Mouse (Mus musculus) heart, adult 2 months (tissue): ENCODE measurements around the gene Cox10. TPM values are rescaled to one million over a fixed set of nuclear protein-coding genes. Genes with fewer than 3 reads are reported as not detected.
A peak's percentile ranks its signal among the peaks of the same experiment; 100 is the strongest.

ENCODE experiments used
- DNase-seq, 2 experiments: peaks; one replicate each; pipeline ENCODE4 v3.0.0; 2021
- H3K27ac ChIP-seq: fragments of 200-600 bp; 2 replicates; pipeline ENCODE4 v1.8.1; 2022
- H3K27me3 ChIP-seq: fragments of 200-500 bp; 2 replicates; pipeline ENCODE4 v1.6.1; 2012; ENCODE audit warnings: mild to moderate bottlenecking, low read length, inconsistent platforms, mixed read lengths; ENCODE audit not compliant: control insufficient read depth, insufficient read depth
- H3K36me3 ChIP-seq: fragments of 200-500 bp; 2 replicates; pipeline ENCODE4 v1.6.1; 2012; ENCODE audit warnings: low read length, inconsistent platforms; ENCODE audit not compliant: control insufficient read depth, insufficient read depth
- H3K4me1 ChIP-seq: fragments of 200-500 bp; 2 replicates; pipeline ENCODE4 v1.6.1; 2011; ENCODE audit warnings: low read length; ENCODE audit not compliant: control insufficient read depth, insufficient read depth
- H3K4me3 ChIP-seq: fragments of 200-600 bp; 2 replicates; pipeline ENCODE4 v1.8.1; 2022
- H3K79me2 ChIP-seq: fragments of 200-500 bp; replicated peaks from 2 replicates; pipeline ENCODE4 v1.6.1; 2012; ENCODE audit warnings: mild to moderate bottlenecking, inconsistent platforms, low read length, moderate library complexity, mixed read lengths; ENCODE audit not compliant: control insufficient read depth, insufficient read depth
- H3K9ac ChIP-seq: fragments of 200-500 bp; 2 replicates; pipeline ENCODE4 v1.6.1; 2012; ENCODE audit warnings: low read depth, mild to moderate bottlenecking, control low read depth, inconsistent platforms, low read length, mixed read lengths
- CTCF ChIP-seq: fragments of 200-600 bp; IDR thresholded peaks from 2 replicates; pipeline ENCODE4 v1.8.1; 2022; ENCODE audit warnings: antibody characterized with exemption, mild to moderate bottlenecking, moderate library complexity
- EP300 ChIP-seq: fragments of 200-500 bp; IDR thresholded peaks from 2 replicates; pipeline ENCODE4 v1.6.1; 2011; ENCODE audit warnings: low read depth, low read length, control low read depth; ENCODE audit not compliant: insufficient read depth
- POLR2A ChIP-seq: fragments of 200-500 bp; IDR thresholded peaks from 2 replicates; pipeline ENCODE4 v1.6.1; 2011; ENCODE audit warnings: mild to moderate bottlenecking, low read depth, low read length, control low read depth; ENCODE audit not compliant: insufficient read depth
- WGBS: fragments of 180-500 bp; shearing (Covaris S2); methylation state at CpG from one replicate; pipeline ENCODE4 v1.1.7; 2018; 5-methylcytosine and 5-hydroxymethylcytosine counted together
- intact Hi-C: fragments of 180-260 bp; cut with DNase I; formaldehyde crosslinking; loops from one replicate; pipeline ENCODE4 v1.15.1; 2025
- polyA plus RNA-seq: library from polyadenylated mRNA; depleted of rRNA; stranded (reverse); fragments of >200 nt; gene quantifications from 2 replicates; pipeline ENCODE4 v1.2.3, GENCODE M21; 2012
- total RNA-seq, 2 experiments: library from RNA; stranded (reverse); gene quantifications; 2 replicates each; pipeline ENCODE4 v1.2.3; 2021

Cox10 gene
- total and polyA plus RNA-seq, 3 experiments, result 52.9 to 81.0 (median 67.4) TPM

- no peak overlapping the region for H3K27ac ChIP-seq
- TF ChIP-seq CTCF, result no peak
- TF ChIP-seq POLR2A, result no peak
- TF ChIP-seq EP300, result no peak
- no peaks in the 10 kb centered on the region for H3K36me3 ChIP-seq
- intact Hi-C loops, result no loop called here
- no peak overlapping the region for H3K4me3 ChIP-seq
- no peaks in the 10 kb centered on the region for H3K4me1 ChIP-seq
- WGBS, result 43% methylated on average over 7 of the region's 7 CpGs
- no peaks in the 10 kb centered on the region for H3K27me3 ChIP-seq
- no peak for DNase-seq
- H3K79me2 ChIP-seq, result no peaks in the 10 kb centered on the region
- H3K9ac ChIP-seq, result no peak overlapping the region
Measured at GRCm38 (mm10) chr11:63956748-63957147, 122.5 kb downstream of the Cox10 start.

- no peak for TF ChIP-seq EP300
- no peak for TF ChIP-seq POLR2A
- TF ChIP-seq CTCF, result no peak
- Histone ChIP-seq H3K4me1 (no peaks in the 10 kb centered on the region), H3K79me2 (no peaks in the 10 kb centered on the region), H3K27me3 (no peaks in the 10 kb centered on the region), H3K9ac (no peak overlapping the region), H3K36me3 (no peaks in the 10 kb centered on the region), H3K27ac (no peak overlapping the region), H3K4me3 (no peak overlapping the region)
- 86% methylated on average over 2 of the region's 2 CpGs for WGBS
- DNase-seq, result no peak
- intact Hi-C loops, result no loop called here
Measured at GRCm38 (mm10) chr11:63953887-63954286, 125.4 kb downstream of the Cox10 start.

- Histone ChIP-seq H3K9ac (no peak overlapping the region), H3K36me3 (no peaks in the 10 kb centered on the region), H3K4me1 (no peaks in the 10 kb centered on the region), H3K4me3 (no peak overlapping the region), H3K27ac (no peak overlapping the region), H3K79me2 (no peaks in the 10 kb centered on the region), H3K27me3 (no peaks in the 10 kb centered on the region)
- intact Hi-C loops, result no loop called here
- TF ChIP-seq POLR2A, result no peak
- no peak for TF ChIP-seq EP300
- no peak for TF ChIP-seq CTCF
- no peak for DNase-seq
- WGBS, result 52% methylated on average over 4 of the region's 4 CpGs
Measured at GRCm38 (mm10) chr11:63952743-63953191, 126.5 kb downstream of the Cox10 start.

GRCm38 (mm10) chr11:63951831-63952631 lies 127.2 kb downstream of the Cox10 start:
- intact Hi-C loops, result no loop called here
- H3K9ac ChIP-seq, result no peak overlapping the region
- H3K4me3 ChIP-seq, result peak overlapping the region; percentile 12; the same call in 1 of the 2 replicates
- TF ChIP-seq POLR2A (no peak), CTCF (no peak), EP300 (no peak)
- WGBS, result 17% methylated on average over 19 of the region's 19 CpGs
- no peak overlapping the region for H3K27ac ChIP-seq
- peak; percentile 66 to 75 for DNase-seq
- no peaks in the 10 kb centered on the region for H3K27me3 ChIP-seq
- no peaks in the 10 kb centered on the region for H3K36me3 ChIP-seq
- H3K4me1 ChIP-seq, result peaks cover 3% of the 10 kb centered on the region
- H3K79me2 ChIP-seq, result no peaks in the 10 kb centered on the region

- H3K36me3 ChIP-seq, result no peaks in the 10 kb centered on the region
- no peak overlapping the region for H3K4me3 ChIP-seq
- TF ChIP-seq POLR2A (no peak), EP300 (no peak), CTCF (no peak)
- 88% methylated on average over 11 of the region's 11 CpGs for WGBS
- H3K27me3 ChIP-seq, result no peaks in the 10 kb centered on the region
- no peak for DNase-seq
- H3K9ac ChIP-seq, result no peak overlapping the region
- H3K4me1 ChIP-seq, result peaks cover 3% of the 10 kb centered on the region
- intact Hi-C loops, result no loop called here
- no peaks in the 10 kb centered on the region for H3K79me2 ChIP-seq
- H3K27ac ChIP-seq, result no peak overlapping the region
Measured at GRCm38 (mm10) chr11:63948371-63948770, 130.9 kb downstream of the Cox10 start.

GRCm38 (mm10) chr11:63947024-63947423 lies 132.2 kb downstream of the Cox10 start:
- intact Hi-C loops, result no loop called here
- WGBS, result 46% methylated on average over 2 of the region's 2 CpGs
- Histone ChIP-seq H3K4me3 (no peak overlapping the region), H3K4me1 (peaks cover 3% of the 10 kb centered on the region), H3K27me3 (no peaks in the 10 kb centered on the region), H3K9ac (no peak overlapping the region), H3K27ac (no peak overlapping the region), H3K36me3 (no peaks in the 10 kb centered on the region), H3K79me2 (no peaks in the 10 kb centered on the region)
- TF ChIP-seq POLR2A (no peak), EP300 (no peak), CTCF (no peak)
- DNase-seq, result peak in 1 of 2 experiments; percentile 27
